Mouse (Mus musculus): ENCODE data around the gene Lrrc19. TPM values are rescaled to one million over a fixed set of nuclear protein-coding genes. Genes with fewer than 3 reads are reported as not detected.

Lrrc19 gene
- polyA plus RNA-seq, 1 experiment from 2014 or later = 1.1 TPM

DNA sequence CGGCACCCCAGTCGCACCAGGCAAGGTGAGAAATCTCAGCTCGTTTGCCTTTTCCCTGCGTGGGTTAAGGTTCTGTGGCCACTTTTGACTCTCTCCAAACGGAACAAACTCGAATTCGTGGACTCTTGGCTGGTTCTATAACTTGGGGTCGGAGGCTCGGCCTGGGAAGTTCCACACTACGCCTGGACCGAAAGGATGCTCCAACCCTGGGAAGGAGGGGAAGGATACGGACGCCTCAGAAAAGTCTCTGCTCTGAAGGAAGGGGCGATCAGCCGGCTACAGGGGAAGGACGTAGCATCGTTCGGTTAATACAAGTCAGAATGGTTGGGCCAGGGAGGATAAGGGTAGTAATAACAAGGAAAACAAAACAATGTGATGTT, 35.3 kb downstream of the Lrrc19 start:
- peak overlapping the region; percentile 81 for H3K9ac ChIP-seq
- under 1% methylated on average over 18 of the region's 18 CpGs for WGBS
- no peaks in the 10 kb centered on the region for H3K9me3 ChIP-seq
- H3K4me1 ChIP-seq = peaks cover 11% of the 10 kb centered on the region
- no peaks in the 10 kb centered on the region for H3K27me3 ChIP-seq
- peak overlapping the region; percentile 75 for H3K27ac ChIP-seq
- no peaks in the 10 kb centered on the region for H3K36me3 ChIP-seq
- H3K4me2 ChIP-seq (replicated peaks) = peak overlapping the region; percentile 73
- peak; percentile 76 for ATAC-seq (ENCODE audit: low FRiP score, low read depth)
- H3K4me3 ChIP-seq = peak overlapping the region; percentile 71

DNA sequence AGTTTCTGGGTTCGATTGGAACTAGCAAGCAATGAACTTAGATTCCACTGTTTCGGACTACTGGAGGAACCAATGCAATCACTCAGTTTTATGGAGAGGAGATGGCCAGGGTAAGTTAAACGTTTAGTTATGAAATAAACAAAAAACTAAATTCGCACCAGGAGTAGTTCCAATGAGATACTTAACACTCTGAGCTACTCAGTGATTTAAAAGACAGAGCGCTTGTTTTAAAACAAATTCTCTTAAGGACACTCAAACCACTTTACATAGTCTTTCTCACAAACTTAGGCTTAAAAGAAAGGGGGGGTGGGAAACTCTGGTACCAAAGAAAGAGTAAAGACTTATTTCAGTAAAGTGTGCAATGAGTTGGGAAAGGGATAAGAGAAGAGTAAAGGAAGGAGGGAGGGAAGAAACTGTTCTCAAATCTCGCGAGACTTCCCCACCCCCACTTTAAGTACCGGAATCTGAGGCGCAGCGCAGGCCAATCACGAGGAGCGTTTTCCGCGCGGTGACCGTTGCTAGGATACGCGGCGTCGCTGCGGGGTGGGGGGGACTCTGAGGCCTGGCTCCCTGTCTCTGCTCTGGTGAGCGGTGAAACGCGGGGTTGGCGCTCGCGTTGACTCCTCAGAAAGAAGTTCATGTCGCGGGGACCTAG, 35.8 kb downstream of the Lrrc19 start, which contains the start of gene Ift74:
Gene Ift74, plus strand, starts transcription at position 520 of the 655 bp plus-strand sequence.
- 2% methylated on average over 29 of the region's 29 CpGs for WGBS
- ATAC-seq (ENCODE audit: low FRiP score, low read depth) = peak; percentile 99
- H3K4me2 ChIP-seq (replicated peaks) = peak within 1 kb of the TSS; percentile 73
- H3K9ac ChIP-seq = peak within 1 kb of the TSS; percentile 81
- H3K27ac ChIP-seq = peak within 1 kb of the TSS; percentile 75
- no peaks in the 10 kb centered on the region for H3K27me3 ChIP-seq
- no peaks in the 10 kb centered on the region for H3K9me3 ChIP-seq
- no peaks in the 10 kb centered on the region for H3K36me3 ChIP-seq
- H3K4me3 ChIP-seq = peak within 1 kb of the TSS; percentile 71
- H3K4me1 ChIP-seq = peaks cover 11% of the 10 kb centered on the region

DNA sequence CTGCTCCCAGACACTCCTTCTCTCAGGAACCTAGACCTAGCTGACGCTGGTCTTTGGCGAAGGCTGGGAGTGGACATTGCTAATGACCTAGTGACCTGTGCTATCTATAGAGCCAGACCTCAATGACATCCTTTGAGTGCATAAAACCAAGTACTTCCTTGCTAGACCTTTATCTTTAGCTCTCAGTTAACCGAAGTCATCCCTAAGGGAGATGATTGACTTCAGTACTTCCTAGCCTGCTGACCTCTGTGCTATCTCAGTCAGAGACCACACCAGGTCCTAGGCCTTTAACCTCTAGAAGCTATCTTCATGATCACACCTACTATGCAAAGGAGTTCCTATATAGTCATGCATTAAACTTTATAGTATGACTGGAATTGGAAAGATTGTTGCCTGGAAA, 39.6 kb downstream of the Lrrc19 start:
- Histone ChIP-seq H3K27me3 (no peaks in the 10 kb centered on the region), H3K9ac (no peak overlapping the region), H3K9me3 (no peaks in the 10 kb centered on the region), H3K4me1 (peaks cover 4% of the 10 kb centered on the region), H3K4me3 (no peak overlapping the region), H3K27ac (no peak overlapping the region), H3K36me3 (no peaks in the 10 kb centered on the region), H3K4me2 (replicated peaks) (no peak overlapping the region)
- WGBS = 78% methylated on average over 3 of the region's 3 CpGs
- ATAC-seq (ENCODE audit: low FRiP score, low read depth) = no peak

DNA sequence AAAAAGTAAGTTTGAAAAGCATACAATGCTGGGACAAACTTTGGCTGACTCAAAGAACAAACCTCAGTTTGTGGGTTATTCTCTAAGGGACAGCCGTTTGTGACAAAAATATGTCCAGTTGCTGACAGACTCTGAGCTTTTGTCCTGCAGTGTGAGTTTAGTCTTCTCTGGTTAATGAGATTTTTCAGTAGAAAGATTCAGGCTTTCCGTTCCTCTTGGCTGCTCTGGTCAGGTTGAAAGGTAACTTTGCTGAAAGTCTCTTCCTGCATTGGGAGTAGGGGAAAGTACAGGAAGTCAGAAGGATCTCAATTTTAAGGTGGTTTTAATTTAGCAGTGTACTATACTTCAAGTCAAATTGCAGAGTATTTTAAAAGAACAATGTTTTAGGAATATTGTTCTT, 44.4 kb downstream of the Lrrc19 start:
- 89% methylated on average over 2 of the region's 2 CpGs for WGBS
- Histone ChIP-seq H3K36me3 (no peaks in the 10 kb centered on the region), H3K27ac (no peak overlapping the region), H3K4me3 (no peak overlapping the region), H3K4me1 (peaks cover 20% of the 10 kb centered on the region), H3K9ac (no peak overlapping the region), H3K9me3 (no peaks in the 10 kb centered on the region), H3K27me3 (no peaks in the 10 kb centered on the region), H3K4me2 (replicated peaks) (no peak overlapping the region)
- no peak for ATAC-seq (ENCODE audit: low FRiP score, low read depth)

DNA sequence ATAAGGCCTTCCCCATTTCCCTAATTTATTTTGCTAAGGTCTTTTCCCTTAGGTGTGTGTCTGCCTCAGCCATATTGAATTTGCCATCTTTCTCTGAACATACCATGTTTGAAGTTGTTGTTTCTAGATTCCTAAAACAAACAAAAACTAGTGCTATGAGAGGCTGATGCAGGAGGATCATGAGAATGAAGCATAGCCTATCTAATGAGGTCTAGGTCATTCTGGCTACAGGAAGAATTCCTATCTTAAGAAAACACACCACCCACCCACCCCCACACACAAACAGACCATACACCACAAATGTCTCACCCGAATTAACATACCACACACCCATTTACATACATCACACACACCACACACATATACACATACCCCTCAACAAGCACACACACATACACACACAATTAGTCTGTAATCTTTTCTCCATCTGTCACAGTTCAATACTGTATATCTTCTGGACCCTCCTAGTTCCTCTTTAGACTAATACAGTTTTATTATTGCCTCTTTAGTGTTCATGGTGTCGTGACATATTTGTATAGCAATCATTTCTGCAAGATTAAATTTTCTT, 45.4 kb downstream of the Lrrc19 start:
- Histone ChIP-seq H3K27me3 (no peaks in the 10 kb centered on the region), H3K4me1 (peaks cover 22% of the 10 kb centered on the region), H3K27ac (no peak overlapping the region), H3K36me3 (no peaks in the 10 kb centered on the region), H3K4me3 (0 out of 2 replicates have a peak overlapping the region, but pooled peaks have one; percentile 96), H3K9ac (no peak overlapping the region), H3K9me3 (no peaks in the 10 kb centered on the region), H3K4me2 (replicated peaks) (no peak overlapping the region)
- WGBS = 83% methylated on average over 2 of the region's 2 CpGs
- ATAC-seq (ENCODE audit: low FRiP score, low read depth) = no peak

DNA sequence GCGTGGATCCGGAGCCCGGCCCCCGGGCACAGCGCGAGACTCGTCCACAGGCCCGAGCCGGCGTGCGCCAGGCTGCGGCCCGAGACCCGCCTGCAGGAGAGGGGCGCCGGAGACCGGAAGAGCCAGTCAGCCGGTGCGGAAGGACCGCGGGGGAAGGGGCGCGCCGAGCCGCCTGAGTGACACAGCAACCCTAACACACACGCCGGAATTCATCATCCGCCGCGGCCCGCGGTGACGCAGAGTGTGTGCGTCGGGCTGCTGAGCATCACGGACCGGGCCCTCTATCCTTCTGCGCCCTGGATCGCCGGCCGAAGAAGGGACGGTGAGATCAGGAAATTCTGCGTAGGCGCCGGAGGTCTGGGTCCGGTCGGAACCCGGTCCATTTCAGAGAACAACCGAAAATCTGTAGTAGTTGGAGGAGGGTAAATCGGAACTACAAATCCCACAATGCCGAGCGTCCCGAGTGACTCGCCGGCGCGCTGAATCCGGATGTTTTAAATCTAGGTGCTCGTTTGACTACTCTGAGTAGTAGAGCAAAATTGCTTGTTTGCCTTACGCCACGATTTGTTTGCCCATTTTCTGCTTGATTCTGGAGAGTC, 46.8 kb downstream of the Lrrc19 start, which contains the start of gene Plaa:
Gene Plaa, minus strand, starts transcription at position 214 of the 599 bp plus-strand sequence.
- H3K4me3 ChIP-seq = peak within 1 kb of the TSS; percentile 96
- ATAC-seq (ENCODE audit: low FRiP score, low read depth) = peak; percentile 100
- H3K36me3 ChIP-seq = no peaks in the 10 kb centered on the region
- peak within 1 kb of the TSS; percentile 85 for H3K4me2 ChIP-seq (replicated peaks)
- peaks cover 22% of the 10 kb centered on the region for H3K4me1 ChIP-seq
- H3K27me3 ChIP-seq = no peaks in the 10 kb centered on the region
- under 1% methylated on average over 51 of the region's 61 CpGs for WGBS
- H3K9me3 ChIP-seq = no peaks in the 10 kb centered on the region
- peak within 1 kb of the TSS; percentile 96 for H3K9ac ChIP-seq
- peak within 1 kb of the TSS; percentile 88 for H3K27ac ChIP-seq

DNA sequence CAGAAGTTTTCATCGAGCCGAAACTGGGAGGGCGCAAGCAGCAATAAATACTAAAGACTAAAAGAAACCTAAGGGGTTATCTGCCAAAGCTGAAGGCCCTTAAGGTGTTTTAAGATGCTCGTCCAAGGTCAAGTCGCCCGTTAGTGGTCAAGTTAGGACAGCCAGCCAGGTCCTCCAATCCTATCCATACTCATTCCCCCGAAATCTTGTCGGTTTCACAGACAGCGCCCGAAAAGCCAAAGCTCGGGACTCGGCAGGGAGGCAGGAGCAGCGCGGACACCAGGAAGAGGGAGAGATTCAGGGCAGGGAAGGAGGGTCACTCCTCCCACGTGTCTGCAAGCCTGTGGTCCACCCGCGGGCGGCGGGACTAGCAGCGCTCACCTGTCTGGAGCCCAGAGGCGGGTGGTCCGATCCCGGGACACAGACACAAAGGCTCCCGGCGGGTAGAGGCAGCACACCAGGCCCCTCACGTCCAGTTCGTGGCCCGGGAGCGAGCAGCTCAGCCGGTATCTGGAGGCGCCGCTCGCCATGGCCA, 47.4 kb downstream of the Lrrc19 start:
- H3K27me3 ChIP-seq = no peaks in the 10 kb centered on the region
- H3K36me3 ChIP-seq = no peaks in the 10 kb centered on the region
- WGBS = under 1% methylated on average over 33 of the region's 33 CpGs
- peak overlapping the region; percentile 96 for H3K4me3 ChIP-seq
- no peaks in the 10 kb centered on the region for H3K9me3 ChIP-seq
- H3K4me1 ChIP-seq = peaks cover 22% of the 10 kb centered on the region
- no peak; the same call in 1 of the 2 replicates for ATAC-seq (ENCODE audit: low FRiP score, low read depth)
- peak overlapping the region; percentile 96 for H3K9ac ChIP-seq
- peak overlapping the region; percentile 85 for H3K4me2 ChIP-seq (replicated peaks)
- peak overlapping the region; percentile 88 for H3K27ac ChIP-seq

DNA sequence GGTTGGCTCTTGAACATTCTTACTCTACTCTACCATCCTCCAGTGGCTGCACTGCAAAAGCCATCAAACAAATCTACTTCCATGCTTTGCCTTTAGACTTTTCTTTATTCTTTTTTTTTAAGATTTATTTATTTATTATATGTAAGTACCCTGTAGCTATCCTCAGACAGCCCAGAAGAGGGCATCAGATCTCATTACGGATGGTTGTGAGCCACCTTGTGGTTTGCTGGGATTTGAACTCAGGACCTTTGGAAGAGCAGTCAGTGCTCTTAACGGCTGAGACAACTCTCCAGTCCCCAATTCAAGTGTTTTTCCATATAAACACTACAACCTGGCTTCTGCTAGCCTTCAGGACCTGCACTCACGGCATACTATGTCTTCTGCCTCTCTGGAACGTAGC, 48.5 kb downstream of the Lrrc19 start:
- Histone ChIP-seq H3K9ac (no peak overlapping the region), H3K4me2 (replicated peaks) (peak overlapping the region; percentile 85), H3K36me3 (no peaks in the 10 kb centered on the region), H3K27me3 (no peaks in the 10 kb centered on the region), H3K4me3 (peak overlapping the region; percentile 96; the same call in 1 of the 2 replicates), H3K9me3 (no peaks in the 10 kb centered on the region), H3K4me1 (peaks cover 22% of the 10 kb centered on the region), H3K27ac (no peak overlapping the region)
- no peak for ATAC-seq (ENCODE audit: low FRiP score, low read depth)
- 87% methylated on average over 4 of the region's 4 CpGs for WGBS

DNA sequence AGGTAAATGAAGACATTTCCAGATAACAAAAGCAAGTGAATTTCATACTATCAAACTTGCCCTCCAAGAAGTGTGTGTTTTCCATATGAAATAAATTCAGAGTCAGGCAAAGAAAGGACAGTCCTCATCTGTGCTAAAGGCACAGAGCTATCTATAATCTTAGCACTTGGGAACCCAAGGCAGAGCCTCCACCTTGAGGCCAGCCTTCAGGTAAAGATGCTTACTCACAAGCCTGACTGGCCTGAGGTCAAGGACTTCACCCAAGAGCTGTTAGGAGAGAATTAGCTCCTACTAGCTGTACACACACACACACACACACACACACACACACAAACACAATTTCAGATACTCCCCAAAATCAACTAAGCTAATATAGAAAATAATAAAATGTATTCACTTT, 57.2 kb downstream of the Lrrc19 start:
- H3K27ac ChIP-seq = no peak overlapping the region
- no peak for ATAC-seq (ENCODE audit: low FRiP score, low read depth)

DNA sequence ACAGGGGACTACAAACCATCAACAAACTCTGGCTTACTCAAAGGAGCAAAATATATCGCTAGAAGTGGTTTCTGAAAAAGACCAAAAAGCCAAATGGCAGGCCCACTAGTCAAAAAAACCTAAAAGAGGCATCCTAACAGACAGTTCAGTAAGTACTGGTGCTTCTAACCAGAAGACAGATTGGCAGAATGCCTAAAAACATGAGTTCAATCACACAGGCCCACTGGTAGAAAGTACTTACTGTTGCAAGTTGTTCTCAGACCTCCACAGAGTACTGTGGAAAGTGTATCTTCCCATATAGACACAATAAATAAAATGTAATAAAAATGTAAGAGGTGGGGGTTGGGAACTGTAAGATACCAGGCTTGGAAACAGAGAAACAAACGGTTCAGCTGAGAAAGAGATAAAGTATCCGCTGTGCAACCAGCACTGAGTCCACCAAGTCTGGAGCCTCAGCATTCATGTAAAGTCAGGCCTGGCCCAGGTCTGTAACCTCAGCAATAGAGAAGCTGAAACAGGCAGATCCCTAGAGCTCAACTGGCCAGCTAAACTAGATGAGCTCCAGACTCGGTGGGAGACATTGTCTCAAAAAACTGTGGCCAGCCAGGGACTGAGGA, 58.1 kb downstream of the Lrrc19 start:
- 80% methylated on average over 4 of the region's 4 CpGs for WGBS
- H3K9ac ChIP-seq = no peak overlapping the region
- no peaks in the 10 kb centered on the region for H3K36me3 ChIP-seq
- peaks cover 8% of the 10 kb centered on the region; the same call in 1 of the 2 replicates for H3K4me1 ChIP-seq
- H3K9me3 ChIP-seq = no peaks in the 10 kb centered on the region
- H3K27ac ChIP-seq = no peak overlapping the region
- no peaks in the 10 kb centered on the region for H3K27me3 ChIP-seq
- ATAC-seq (ENCODE audit: low FRiP score, low read depth) = no peak
- no peak overlapping the region for H3K4me2 ChIP-seq (replicated peaks)
- H3K4me3 ChIP-seq = no peak overlapping the region

More for the DNA sequence above, 57.2 kb downstream of the Lrrc19 start:
- no peak overlapping the region for H3K9ac ChIP-seq
- no peaks in the 10 kb centered on the region for H3K27me3 ChIP-seq
- H3K4me3 ChIP-seq = no peak overlapping the region
- peaks cover 8% of the 10 kb centered on the region; the same call in 1 of the 2 replicates for H3K4me1 ChIP-seq
- no peaks in the 10 kb centered on the region for H3K36me3 ChIP-seq
- no peaks in the 10 kb centered on the region for H3K9me3 ChIP-seq
- H3K4me2 ChIP-seq (replicated peaks) = no peak overlapping the region
